Mouse (Mus musculus): ENCODE measurements around the gene Mcpt1. TPM values are rescaled to one million over a fixed set of nuclear protein-coding genes. Genes with fewer than 3 reads are reported as not detected.
"Not testable (repeated sequence)": the region's sequence is repeated elsewhere in the genome, so short reads cannot be mapped to it uniquely, and the experiment has no call there.

Mcpt1 gene
- polyA plus RNA-seq, 1 experiment from 2014 or later = not detected

- ATAC-seq (ENCODE audit: low FRiP score) = no peak
- WGBS = 90% methylated on average over 4 of the region's 4 CpGs
- DNase-seq (ENCODE audit: low spot score) = no peak
- H3K9ac ChIP-seq = no peak overlapping the region
- H3K36me3 ChIP-seq (replicated peaks; ENCODE audit: control insufficient read depth, insufficient read depth) = no peaks in the 10 kb centered on the region
- H3K4me1 ChIP-seq (replicated peaks; ENCODE audit: control insufficient read depth, insufficient read depth, low read length) = no peaks in the 10 kb centered on the region
- H3K27me3 ChIP-seq (ENCODE audit: control insufficient read depth, insufficient read depth, low read length) = no peaks in the 10 kb centered on the region
- H3K9me3 ChIP-seq (ENCODE audit: control insufficient read depth, low read length) = no peaks in the 10 kb centered on the region
- H3K4me3 ChIP-seq (replicated peaks; ENCODE audit: low read length) = no peak overlapping the region
- H3K27ac ChIP-seq = no peak overlapping the region
- H3K4me2 ChIP-seq (replicated peaks) = no peak overlapping the region
Observed at GRCm38 (mm10) chr14:56057722-56058121, 40.0 kb downstream of the Mcpt1 start.

GRCm38 (mm10) chr14:56062213-56062612, 44.4 kb downstream of the Mcpt1 start, which contains the start of gene Mcpt4:
Mcpt4 (minus strand) TSS chr14:56062313.
- not testable (repeated sequence) for ATAC-seq (ENCODE audit: low FRiP score); H3K9me3 ChIP-seq (ENCODE audit: control insufficient read depth, low read length); H3K9ac ChIP-seq; H3K27me3 ChIP-seq (ENCODE audit: control insufficient read depth, insufficient read depth, low read length); H3K36me3 ChIP-seq (replicated peaks; ENCODE audit: control insufficient read depth, insufficient read depth); H3K4me3 ChIP-seq (replicated peaks; ENCODE audit: low read length); DNase-seq (ENCODE audit: low spot score); H3K4me2 ChIP-seq (replicated peaks); H3K27ac ChIP-seq; H3K4me1 ChIP-seq (replicated peaks; ENCODE audit: control insufficient read depth, insufficient read depth, low read length)
- WGBS = 89% methylated on average over 3 of the region's 3 CpGs

Other genes with a start within 250 kb of the Mcpt1 start
- 5.0 and 5.8 TPM in 2 replicates for gene Adcy4, start 233.9 kb upstream of the Mcpt1 start, polyA plus RNA-seq (2014; fragmentation: Nextera tagmentation; extraction: Ambion mirVana)
- 1.8 and 2.9 TPM in 2 replicates for gene Ripk3, start 229.1 kb upstream of the Mcpt1 start, polyA plus RNA-seq (2014; fragmentation: Nextera tagmentation; extraction: Ambion mirVana)
- gene Nfatc4, start 194.8 kb upstream of the Mcpt1 start, polyA plus RNA-seq (2014; fragmentation: Nextera tagmentation; extraction: Ambion mirVana) = 9.4 and 10.1 TPM in 2 replicates
- 10.8 and 11.7 TPM in 2 replicates for gene Nynrin, start 164.0 kb upstream of the Mcpt1 start, polyA plus RNA-seq (2014; fragmentation: Nextera tagmentation; extraction: Ambion mirVana)
- 0.51 and 0.56 TPM in 2 replicates for gene Cbln3, start 133.6 kb upstream of the Mcpt1 start, polyA plus RNA-seq (2014; fragmentation: Nextera tagmentation; extraction: Ambion mirVana)
- gene Khnyn, start 133.0 kb upstream of the Mcpt1 start, polyA plus RNA-seq (2014; fragmentation: Nextera tagmentation; extraction: Ambion mirVana) = 6.6 and 7.0 TPM in 2 replicates
- gene Sdr39u1, start 117.7 kb upstream of the Mcpt1 start, polyA plus RNA-seq (2014; fragmentation: Nextera tagmentation; extraction: Ambion mirVana) = 131 and 138 TPM in 2 replicates
- 0.60 TPM in 1 of 2 replicates, not detected in the other for gene Cma1, start 73.3 kb upstream of the Mcpt1 start, polyA plus RNA-seq (2014; fragmentation: Nextera tagmentation; extraction: Ambion mirVana)
- gene Cma2, start 67.0 kb upstream of the Mcpt1 start, polyA plus RNA-seq (2014; fragmentation: Nextera tagmentation; extraction: Ambion mirVana) = not detected in 2 replicates
- gene Mcpt9, start 12.5 kb downstream of the Mcpt1 start, polyA plus RNA-seq (2014; fragmentation: Nextera tagmentation; extraction: Ambion mirVana) = not detected in 2 replicates
- not detected in 2 replicates for gene Mcpt2, start 24.1 kb downstream of the Mcpt1 start, polyA plus RNA-seq (2014; fragmentation: Nextera tagmentation; extraction: Ambion mirVana)
- gene Mcpt4, start 44.3 kb downstream of the Mcpt1 start, polyA plus RNA-seq (2014; fragmentation: Nextera tagmentation; extraction: Ambion mirVana) = not detected in 2 replicates
- gene Mcpt8, start 67.3 kb downstream of the Mcpt1 start, polyA plus RNA-seq (2014; fragmentation: Nextera tagmentation; extraction: Ambion mirVana) = not detected in 2 replicates
- gene Ctsg, start 84.6 kb downstream of the Mcpt1 start, polyA plus RNA-seq (2014; fragmentation: Nextera tagmentation; extraction: Ambion mirVana) = not detected in 2 replicates
- not detected in 2 replicates for gene Gzme, start 102.7 kb downstream of the Mcpt1 start, polyA plus RNA-seq (2014; fragmentation: Nextera tagmentation; extraction: Ambion mirVana)
- gene Gzmd, start 114.6 kb downstream of the Mcpt1 start, polyA plus RNA-seq (2014; fragmentation: Nextera tagmentation; extraction: Ambion mirVana) = not detected in 2 replicates
- not detected in 2 replicates for gene Gzmg, start 141.6 kb downstream of the Mcpt1 start, polyA plus RNA-seq (2014; fragmentation: Nextera tagmentation; extraction: Ambion mirVana)
- gene Gzmn, start 156.6 kb downstream of the Mcpt1 start, polyA plus RNA-seq (2014; fragmentation: Nextera tagmentation; extraction: Ambion mirVana) = not detected in 2 replicates
- not detected in 2 replicates for gene Gzmf, start 193.4 kb downstream of the Mcpt1 start, polyA plus RNA-seq (2014; fragmentation: Nextera tagmentation; extraction: Ambion mirVana)
- gene Gzmc, start 216.7 kb downstream of the Mcpt1 start, polyA plus RNA-seq (2014; fragmentation: Nextera tagmentation; extraction: Ambion mirVana) = not detected in 2 replicates
- not detected in 2 replicates for gene Gzmb, start 244.3 kb downstream of the Mcpt1 start, polyA plus RNA-seq (2014; fragmentation: Nextera tagmentation; extraction: Ambion mirVana)

All from hindbrain, embryonic 14.5 days (tissue).